Mouse (Mus musculus) liver, postnatal 0 days (tissue): ENCODE data around the gene Ppp3r1.

Source experiments
- CTCF ChIP-seq: sonication (generic); IDR thresholded peaks from 2 replicates; pipeline ENCODE4 v1.5.1; 2016; ENCODE audit warnings: antibody characterized with exemption, low read depth
- EP300 ChIP-seq: IDR thresholded peaks from 2 replicates; pipeline ENCODE4 v1.6.1; 2016; ENCODE audit warnings: antibody characterized with exemption, low read depth, mild to moderate bottlenecking

GRCm38 (mm10) chr11:17160242-17160641 lies 1.2 kb downstream of the Ppp3r1 start:
- TF ChIP-seq CTCF (peak; percentile 81), EP300 (0 out of 2 replicates have a peak, but pooled peaks have one; percentile 57)
